Mouse (Mus musculus): ENCODE data around the gene Hoxd4.

Gene Hoxd4

DNA sequence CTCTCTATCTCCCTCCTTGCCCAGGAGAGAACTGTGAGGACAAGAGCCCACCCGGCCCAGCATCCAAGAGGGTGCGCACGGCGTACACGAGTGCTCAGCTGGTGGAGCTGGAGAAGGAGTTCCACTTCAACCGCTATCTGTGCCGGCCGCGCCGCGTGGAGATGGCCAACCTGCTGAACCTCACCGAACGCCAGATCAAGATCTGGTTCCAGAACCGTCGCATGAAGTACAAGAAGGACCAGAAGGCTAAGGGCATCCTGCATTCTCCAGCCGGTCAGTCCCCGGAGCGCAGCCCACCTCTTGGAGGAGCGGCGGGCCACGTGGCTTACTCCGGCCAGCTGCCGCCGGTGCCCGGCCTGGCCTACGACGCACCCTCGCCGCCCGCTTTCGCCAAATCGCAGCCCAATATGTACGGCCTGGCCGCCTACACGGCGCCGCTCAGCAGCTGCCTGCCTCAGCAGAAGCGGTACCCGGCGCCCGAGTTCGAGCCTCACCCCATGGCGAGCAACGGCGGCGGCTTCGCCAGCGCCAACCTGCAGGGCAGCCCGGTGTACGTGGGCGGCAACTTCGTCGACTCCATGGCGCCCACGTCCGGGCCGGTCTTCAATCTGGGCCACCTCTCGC, 34.7 kb downstream of the Hoxd4 start:
- no peak for DNase-seq (ENCODE audit: low spot score)

DNA sequence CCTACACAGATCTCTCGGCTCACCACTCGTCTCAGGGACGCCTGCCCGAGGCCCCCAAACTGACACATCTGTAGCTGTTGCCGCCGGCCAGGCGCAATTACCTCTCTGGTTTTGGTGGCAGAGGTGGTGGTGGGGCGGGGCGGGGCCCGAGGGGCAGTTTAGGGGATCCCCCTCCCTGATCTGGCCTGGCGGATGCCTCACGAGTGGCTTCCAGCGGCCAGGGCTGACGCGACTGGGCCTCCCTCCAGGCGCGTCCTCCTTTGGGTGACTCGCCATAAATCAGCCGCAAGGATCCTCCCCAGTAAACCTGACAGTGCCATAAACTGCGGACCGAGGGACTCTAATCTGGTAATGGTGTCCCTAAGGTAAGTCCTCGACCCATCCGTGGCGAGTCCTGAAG, 35.3 kb downstream of the Hoxd4 start:
- DNase-seq (ENCODE audit: low spot score) = no peak

DNA sequence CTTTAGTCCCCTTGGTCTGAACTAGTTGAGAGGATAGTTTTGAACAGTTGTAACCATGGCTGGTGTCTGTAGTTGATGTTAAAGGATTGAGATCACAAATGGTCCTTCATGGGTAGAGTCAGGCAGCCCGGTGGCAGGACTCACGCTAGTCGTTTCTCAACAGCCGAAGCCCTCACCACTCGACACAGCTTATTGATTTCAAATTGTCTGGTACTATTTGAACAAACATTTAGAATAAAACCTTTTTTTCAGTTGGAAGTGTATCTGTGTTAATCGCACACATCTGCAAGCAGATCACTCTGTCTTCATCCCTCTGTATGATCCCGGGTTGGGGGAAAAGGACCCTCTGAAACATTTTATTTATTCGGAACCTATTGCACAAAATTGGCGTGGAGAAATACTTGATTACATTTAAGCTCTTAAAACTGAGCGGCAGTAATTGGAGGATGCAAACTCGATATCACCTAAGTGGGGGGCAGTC, 36.0 kb downstream of the Hoxd4 start:
- DNase-seq (ENCODE audit: low spot score) = no peak

DNA sequence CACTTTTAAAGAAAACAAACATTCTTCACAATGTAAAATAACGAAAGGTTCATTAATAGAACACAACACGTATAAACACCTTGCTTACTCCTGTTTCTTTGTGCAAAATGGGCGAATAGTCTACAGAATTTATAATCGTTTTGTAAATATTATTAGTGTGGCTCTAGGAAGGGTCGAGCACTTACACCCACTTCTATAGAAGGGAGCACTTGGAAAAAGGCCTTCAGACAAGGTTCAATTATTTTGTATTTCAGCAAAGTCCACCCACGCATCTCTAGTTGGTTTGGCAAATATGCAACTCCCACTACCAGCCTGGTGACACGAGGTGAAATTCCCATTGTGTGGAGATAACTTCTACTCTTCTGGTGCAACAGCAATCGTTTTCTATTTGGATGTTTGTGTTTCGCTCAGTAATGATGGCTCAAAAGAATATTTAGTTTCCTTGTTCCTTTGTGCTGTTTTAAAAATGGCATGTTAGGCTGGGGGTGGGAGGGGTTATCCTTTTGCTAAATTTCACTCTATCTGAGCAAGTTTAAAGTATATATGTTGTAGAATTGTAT, 36.8 kb downstream of the Hoxd4 start:
- no peak for DNase-seq (ENCODE audit: low spot score)

DNA sequence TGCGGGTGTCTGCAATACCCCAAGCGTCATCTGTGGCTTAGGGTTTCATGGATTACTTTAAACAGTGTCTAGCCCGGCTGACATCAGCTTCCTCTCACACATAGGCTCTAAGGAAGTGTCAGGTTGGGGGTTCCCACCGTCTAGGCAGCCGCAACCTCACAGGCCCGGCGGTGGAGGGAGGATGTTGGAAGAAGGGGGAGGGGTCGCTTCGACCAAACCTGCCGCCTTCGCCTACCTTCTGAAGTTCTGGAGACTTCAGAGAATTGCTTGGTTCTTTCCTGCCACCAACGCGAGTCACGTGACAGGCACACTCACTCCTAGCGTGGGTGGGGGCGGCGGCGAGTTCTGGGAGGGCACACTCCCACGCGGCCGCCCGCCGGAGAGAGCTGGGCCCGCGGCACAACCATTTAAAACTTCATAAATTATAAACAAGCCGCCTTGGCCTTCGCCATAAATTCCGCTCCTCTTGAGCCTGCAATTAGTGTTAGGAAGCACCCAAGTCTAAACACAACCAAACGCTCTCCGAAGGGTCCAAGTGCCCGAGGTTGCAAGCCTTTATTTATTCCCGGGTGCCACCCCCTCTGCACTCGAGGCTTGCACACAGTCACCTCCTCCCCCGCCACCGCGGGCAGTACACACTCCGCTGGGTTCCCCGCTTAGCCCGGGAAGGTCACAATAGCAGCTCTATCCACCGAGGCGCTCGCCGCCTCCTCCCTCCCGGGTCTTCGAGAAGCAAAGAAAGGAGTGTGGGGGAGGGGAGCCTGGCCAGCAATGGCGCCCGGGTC, 37.8 kb downstream of the Hoxd4 start:
- no peak for DNase-seq (ENCODE audit: low spot score)

GRCm38 (mm10) chr2:74750731-74751250, 39.1 kb downstream of the Hoxd4 start:
- no peak for DNase-seq (ENCODE audit: low spot score)

GRCm38 (mm10) chr2:74751861-74752260, 40.1 kb downstream of the Hoxd4 start:
- DNase-seq (ENCODE audit: low spot score) = no peak

DNA sequence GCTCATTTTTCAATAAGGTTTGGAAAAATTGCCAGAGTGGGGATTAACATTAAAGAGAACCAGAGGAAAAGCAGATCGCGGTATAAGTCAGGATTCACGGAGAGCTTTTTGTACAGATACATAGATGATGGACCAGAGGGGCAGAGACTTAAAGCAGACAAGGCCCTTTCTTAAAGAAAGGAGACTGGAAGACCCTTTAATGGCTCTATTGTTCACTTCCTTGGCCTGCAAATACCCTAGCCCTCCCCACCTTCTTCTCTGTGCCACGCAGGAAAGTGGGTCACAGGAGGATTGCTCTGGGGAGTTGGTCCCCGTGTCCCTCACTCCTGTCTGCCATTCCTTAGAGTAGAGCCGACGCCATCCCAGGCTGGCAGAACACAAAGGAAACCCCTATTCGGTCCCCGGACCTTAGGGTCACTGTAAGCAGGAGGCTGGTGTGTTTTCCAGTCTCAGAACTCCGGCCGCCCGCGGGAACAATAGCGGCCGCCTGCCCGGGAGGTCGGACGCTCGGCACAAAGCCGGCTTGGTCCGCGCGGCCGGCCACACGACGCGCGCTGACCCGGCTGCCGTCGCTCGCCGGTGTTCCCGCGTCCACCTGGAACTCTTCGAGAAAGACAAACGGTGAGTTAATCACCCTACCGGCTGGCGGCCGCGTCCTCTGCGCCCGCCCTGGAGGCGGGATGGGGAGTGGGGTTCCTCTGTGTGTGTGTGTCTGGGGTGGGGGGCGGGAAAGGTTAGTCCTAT, 40.9 kb downstream of the Hoxd4 start:
- DNase-seq (ENCODE audit: low spot score) = no peak

DNA sequence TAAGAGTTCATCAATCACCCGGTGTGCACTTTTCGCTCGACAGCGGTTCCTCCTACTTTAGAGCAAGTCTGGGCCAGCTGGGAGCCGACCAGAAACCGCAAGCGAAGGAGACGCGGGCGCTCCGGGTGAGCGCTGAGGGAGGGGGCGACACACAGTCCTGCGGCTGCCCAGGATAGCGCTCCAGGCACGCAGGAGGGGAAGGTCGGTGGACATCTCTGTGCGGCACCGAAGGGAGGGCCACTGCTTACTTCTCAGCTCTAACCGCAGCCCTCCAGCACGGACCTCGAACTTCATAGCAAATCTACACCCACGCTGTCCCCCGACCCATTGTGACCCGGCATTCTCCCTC, 41.4 kb downstream of the Hoxd4 start:
- no peak for DNase-seq (ENCODE audit: low spot score)

DNA sequence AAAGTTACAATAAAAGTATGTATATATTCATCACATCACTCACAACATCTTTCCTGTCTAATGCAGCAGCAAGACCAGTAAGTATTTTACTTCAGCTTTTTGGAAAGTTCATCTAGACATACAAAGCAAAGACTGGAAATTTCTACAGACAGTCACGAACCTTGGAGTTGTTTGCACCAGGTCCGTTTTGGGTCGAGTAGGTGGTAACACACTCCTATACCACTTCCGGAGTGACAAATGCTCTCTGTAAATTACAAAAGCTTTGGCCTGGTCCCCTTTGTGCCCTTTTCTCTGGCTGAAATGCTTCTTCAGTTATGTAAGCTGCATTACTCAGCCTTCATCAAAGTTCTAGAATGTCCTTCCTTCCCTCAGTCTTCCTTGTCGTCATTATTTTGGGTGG, 42.0 kb downstream of the Hoxd4 start:
- DNase-seq (ENCODE audit: low spot score) = no peak

- DNase-seq (ENCODE audit: low spot score) = no peak
Observed at GRCm38 (mm10) chr2:74760146-74760545, 48.4 kb downstream of the Hoxd4 start.

- no peak for DNase-seq (ENCODE audit: low spot score)
Observed at GRCm38 (mm10) chr2:74761941-74762340, 50.2 kb downstream of the Hoxd4 start.

DNA sequence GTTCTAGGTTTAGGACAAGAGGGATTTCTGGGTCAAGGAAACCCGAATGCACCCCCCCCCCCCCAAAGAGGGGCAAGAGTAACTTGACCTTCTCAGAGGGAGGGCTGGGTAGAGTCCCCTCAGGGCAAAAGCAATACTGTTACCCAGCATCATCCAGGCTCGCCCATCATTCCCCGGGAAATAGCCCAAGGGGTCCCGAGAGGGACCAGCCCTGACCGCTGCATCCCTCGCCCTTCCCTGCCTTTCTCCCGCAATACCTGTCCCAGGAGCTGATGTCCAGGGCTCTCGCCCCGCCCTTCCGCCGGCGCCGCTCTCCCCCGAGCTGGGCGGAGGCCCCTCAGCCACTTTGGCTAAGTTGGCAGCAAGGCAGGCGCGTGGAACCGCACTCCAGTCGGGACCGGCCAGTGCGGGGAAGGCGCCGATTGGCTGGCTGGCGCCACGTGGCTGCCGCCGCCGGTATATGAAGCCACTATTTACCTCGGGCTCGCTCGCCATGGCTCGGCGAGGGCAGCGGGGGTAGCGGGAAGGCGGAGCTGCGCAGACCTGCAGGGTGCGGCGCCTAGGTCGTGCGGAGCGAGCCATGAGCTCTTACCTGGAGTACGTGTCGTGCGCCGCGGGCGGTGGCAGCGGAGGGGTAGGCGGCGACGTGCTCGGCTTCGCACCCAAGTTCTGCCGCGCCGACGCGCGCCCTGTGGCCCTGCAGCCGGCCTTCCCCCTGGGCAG, 51.0 kb downstream of the Hoxd4 start, which contains the start of gene Hoxd1:
TSS of gene Hoxd1 (plus strand) at position 459 of the 723 bp plus-strand sequence.
- no peak for DNase-seq (ENCODE audit: low spot score)

GRCm38 (mm10) chr2:74763245-74763735, 51.6 kb downstream of the Hoxd4 start:
- DNase-seq (ENCODE audit: low spot score) = no peak

DNA sequence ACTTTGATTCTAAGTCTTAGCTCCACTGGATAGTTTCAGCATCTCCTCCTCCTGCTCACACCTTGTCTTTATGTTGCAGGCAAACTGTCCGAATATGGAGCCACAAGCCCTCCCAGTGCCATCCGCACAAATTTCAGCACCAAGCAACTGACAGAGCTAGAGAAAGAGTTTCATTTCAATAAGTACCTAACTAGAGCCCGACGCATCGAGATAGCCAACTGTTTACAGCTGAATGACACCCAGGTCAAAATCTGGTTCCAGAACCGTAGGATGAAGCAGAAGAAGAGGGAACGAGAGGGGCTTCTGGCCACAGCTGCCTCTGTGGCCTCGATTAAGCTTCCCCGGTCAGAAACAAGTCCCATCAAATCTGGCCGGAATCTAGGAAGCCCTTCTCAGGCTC, 52.2 kb downstream of the Hoxd4 start:
- no peak for DNase-seq (ENCODE audit: low spot score)

- DNase-seq (ENCODE audit: low spot score) = no peak
Observed at GRCm38 (mm10) chr2:74774359-74774758, 62.6 kb downstream of the Hoxd4 start.

DNA sequence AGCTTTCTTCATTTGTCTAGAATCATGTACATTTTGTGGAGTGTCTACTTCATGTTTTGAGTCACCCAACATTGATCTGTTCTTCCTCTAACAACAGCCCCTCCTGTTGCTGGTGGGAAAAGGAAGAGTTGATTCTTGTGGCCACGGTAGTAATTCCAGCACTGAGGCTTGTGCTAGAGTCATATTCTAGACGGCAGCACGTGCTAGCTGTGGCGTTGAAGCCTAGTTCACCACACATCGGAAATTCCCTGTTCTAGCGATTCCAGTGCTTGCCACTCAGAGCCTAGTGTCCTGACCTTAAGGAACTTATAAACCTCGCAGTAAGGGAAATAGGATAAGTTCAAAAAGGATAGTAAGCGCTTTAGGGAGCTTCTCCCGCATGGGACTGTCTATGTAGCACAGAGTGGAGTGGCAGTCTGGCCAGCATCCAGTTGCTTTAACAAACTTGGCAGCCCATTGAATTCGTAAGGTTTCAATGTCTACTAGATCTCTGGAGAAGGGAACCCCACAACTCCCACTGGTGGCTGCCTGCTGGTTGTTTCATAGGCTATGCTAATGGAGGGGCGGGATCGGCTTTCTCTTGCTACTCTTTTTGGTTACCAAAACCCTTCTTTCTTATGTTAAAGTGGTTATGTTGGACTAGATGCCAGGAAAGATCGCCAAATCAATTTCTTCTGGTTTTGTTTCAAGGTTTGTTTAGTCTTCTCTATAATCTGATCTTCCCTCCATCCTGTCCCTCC, 66.0 kb downstream of the Hoxd4 start:
- DNase-seq (ENCODE audit: low spot score) = no peak

All from c-Kit-positive CD71-positive TER-119-positive erythroid progenitor cells, embryonic 14.5 days (primary cell).